Mouse (Mus musculus) G1E (cell line): ENCODE results near the gene Elane.

Source experiments
- CTCF ChIP-seq: IDR thresholded peaks from 2 replicates; pipeline ENCODE4 v1.5.1; 2012; ENCODE audit warnings: low read depth, low read length, inconsistent platforms, mixed read lengths
- GATA1 ChIP-seq: IDR thresholded peaks from 2 replicates; pipeline ENCODE4 v1.6.1; 2012; ENCODE audit warnings: borderline replicate concordance, low read length, inconsistent platforms, mixed read lengths

GRCm38 (mm10) chr10:79926491-79927323 lies 40.7 kb downstream of the Elane start, which contains the start of gene Arid3a:
- TF ChIP-seq CTCF (no peak), GATA1 (no peak)
